Mouse (Mus musculus) MEL (cell line): ENCODE data around the gene Prss33. TPM values are rescaled to one million over a fixed set of nuclear protein-coding genes. Genes with fewer than 3 reads are reported as not detected.

ENCODE experiments used
- DNase-seq: peaks from one replicate; pipeline ENCODE4 v3.0.0; 2011; ENCODE audit warnings: low read depth, low spot score
- H3K27ac ChIP-seq: 2 replicates; pipeline ENCODE4 v1.5.1; 2012; ENCODE audit warnings: low read depth, mild to moderate bottlenecking, control low read depth, low read length, moderate library complexity; ENCODE audit not compliant: control insufficient read depth
- H3K27me3 ChIP-seq, 2 experiments: fragments of 150-350 bp in 1 of 2; sonication (generic) in 1 of 2; 2 replicates each; pipeline ENCODE4 v1.6.1; 2012; ENCODE audit warnings: low read length in 2 of 2, mild to moderate bottlenecking in 2 of 2, improper control_type of control experiment in 1 of 2, moderate library complexity in 1 of 2; ENCODE audit not compliant: insufficient read depth in 2 of 2, control insufficient read depth in 1 of 2
- H3K36me3 ChIP-seq, 2 experiments: 2 replicates each; pipeline ENCODE4 v1.6.1; 2012 to 2014; ENCODE audit warnings: low read length in 2 of 2, improper control_type of control experiment in 1 of 2, inconsistent platforms in 1 of 2, mild to moderate bottlenecking in 1 of 2; ENCODE audit not compliant: insufficient read depth in 2 of 2, control insufficient read depth in 1 of 2
- H3K4me1 ChIP-seq, 2 experiments: fragments of 150-350 bp in 1 of 2; sonication (generic) in 1 of 2; 2 replicates each; pipeline ENCODE4 v1.6.1; 2012; ENCODE audit warnings: low read length in 2 of 2, improper control_type of control experiment in 1 of 2, mild to moderate bottlenecking in 1 of 2; ENCODE audit not compliant: insufficient read depth in 2 of 2, control insufficient read depth in 1 of 2
- H3K4me3 ChIP-seq, 2 experiments: fragments of 150-350 bp in 1 of 2; sonication (generic) in 1 of 2; 2 replicates each; pipeline ENCODE4 v1.5.1; 2012; ENCODE audit warnings: low read depth in 2 of 2, low read length in 2 of 2, mild to moderate bottlenecking in 2 of 2, moderate library complexity in 2 of 2, control low read depth in 1 of 2, improper control_type of control experiment in 1 of 2; ENCODE audit not compliant: control insufficient read depth in 1 of 2, insufficient read depth in 1 of 2
- H3K79me2 ChIP-seq: 2 replicates; pipeline ENCODE4 v1.6.1; 2012; ENCODE audit warnings: mild to moderate bottlenecking, low read length, moderate library complexity; ENCODE audit not compliant: control insufficient read depth, poor library complexity, insufficient read depth
- H3K9ac ChIP-seq: 2 replicates; pipeline ENCODE4 v1.6.1; 2012; ENCODE audit warnings: low read depth, mild to moderate bottlenecking, control low read depth, low read length, moderate library complexity; ENCODE audit not compliant: control insufficient read depth, poor library complexity, severe bottlenecking
- H3K9me3 ChIP-seq: fragments of 150-350 bp; sonication (generic); replicated peaks from 2 replicates; pipeline ENCODE4 v1.6.1; 2012; ENCODE audit warnings: mild to moderate bottlenecking, low read length, improper control_type of control experiment, moderate library complexity; ENCODE audit not compliant: insufficient read depth
- BHLHE40 ChIP-seq: IDR thresholded peaks from 2 replicates; pipeline ENCODE4 v1.6.1; 2012; ENCODE audit warnings: low read depth, mild to moderate bottlenecking, inconsistent platforms, low read length, improper control_type of control experiment, borderline replicate concordance
- CHD1 ChIP-seq: IDR thresholded peaks from 2 replicates; pipeline ENCODE4 v1.6.1; 2012; ENCODE audit warnings: low read depth, mild to moderate bottlenecking, inconsistent platforms, low read length, improper control_type of control experiment
- CTCF ChIP-seq, 3 experiments: IDR thresholded peaks in 2 of 3; conservative IDR thresholded peaks in 1 of 3; 2 replicates each; pipeline ENCODE4 v1.5.1; 2011 to 2012; ENCODE audit warnings: low read length in 3 of 3, low read depth in 2 of 3, mild to moderate bottlenecking in 2 of 3, improper control_type of control experiment in 1 of 3, inconsistent platforms in 1 of 3, mixed read lengths in 1 of 3, moderate library complexity in 1 of 3; ENCODE audit not compliant: control insufficient read depth in 1 of 3, insufficient read depth in 1 of 3, poor library complexity in 1 of 3, severe bottlenecking in 1 of 3
- ETS1 ChIP-seq: IDR thresholded peaks from 2 replicates; pipeline ENCODE4 v1.6.1; 2012; ENCODE audit warnings: low read depth, mild to moderate bottlenecking, inconsistent platforms, low read length, improper control_type of control experiment, moderate library complexity
- GATA1 ChIP-seq: IDR thresholded peaks from 2 replicates; pipeline ENCODE4 v1.6.1; 2011; ENCODE audit warnings: low read depth, low read length, improper control_type of control experiment
- HCFC1 ChIP-seq: IDR thresholded peaks from 2 replicates; pipeline ENCODE4 v1.6.1; 2012; ENCODE audit warnings: low read depth, mild to moderate bottlenecking, inconsistent platforms, low read length, improper control_type of control experiment, moderate library complexity
- KAT2A ChIP-seq: conservative IDR thresholded peaks from 2 replicates; pipeline ENCODE4 v1.6.1; 2012; ENCODE audit warnings: low read depth, low read length, improper control_type of control experiment, inconsistent platforms
- MAZ ChIP-seq: IDR thresholded peaks from 2 replicates; pipeline ENCODE4 v1.6.1; 2012; ENCODE audit warnings: low read depth, mild to moderate bottlenecking, inconsistent platforms, low read length, improper control_type of control experiment
- MXI1 ChIP-seq: IDR thresholded peaks from 2 replicates; pipeline ENCODE4 v1.6.1; 2011; ENCODE audit warnings: mild to moderate bottlenecking, low read depth, low read length, improper control_type of control experiment
- MYC ChIP-seq: IDR thresholded peaks from 2 replicates; pipeline ENCODE4 v1.6.1; 2011; ENCODE audit warnings: low read depth, mild to moderate bottlenecking, low read length, improper control_type of control experiment, moderate library complexity
- NELFE ChIP-seq: IDR thresholded peaks from 2 replicates; pipeline ENCODE4 v1.6.1; 2011; ENCODE audit warnings: low read depth, low read length, improper control_type of control experiment
- POLR2A ChIP-seq, 2 experiments: IDR thresholded peaks; 2 replicates each; pipeline ENCODE4 v1.6.1; 2011 to 2012; ENCODE audit warnings: low read length in 2 of 2, mild to moderate bottlenecking in 2 of 2, control low read depth in 1 of 2, improper control_type of control experiment in 1 of 2, low read depth in 1 of 2, moderate library complexity in 1 of 2; ENCODE audit not compliant: control insufficient read depth in 1 of 2, insufficient read depth in 1 of 2, poor library complexity in 1 of 2
- POLR2AphosphoS5 ChIP-seq: IDR thresholded peaks from 2 replicates; pipeline ENCODE4 v1.6.1; 2012; ENCODE audit warnings: low read depth, borderline replicate concordance, mild to moderate bottlenecking, inconsistent platforms, low read length, moderate library complexity, mixed read lengths
- RAD21 ChIP-seq: IDR thresholded peaks from 2 replicates; pipeline ENCODE4 v1.6.1; 2011; ENCODE audit warnings: mild to moderate bottlenecking, low read depth, low read length, improper control_type of control experiment
- SMC3 ChIP-seq: IDR thresholded peaks from 2 replicates; pipeline ENCODE4 v1.6.1; 2011; ENCODE audit warnings: low read depth, low read length, improper control_type of control experiment
- TAL1 ChIP-seq: IDR thresholded peaks from 2 replicates; pipeline ENCODE4 v1.6.1; 2012; ENCODE audit warnings: mild to moderate bottlenecking, inconsistent platforms, low read length, moderate library complexity, mixed read lengths
- TBP ChIP-seq: IDR thresholded peaks from 2 replicates; pipeline ENCODE4 v1.8.0; 2011; ENCODE audit warnings: low read depth, low read length, improper control_type of control experiment
- USF1 ChIP-seq: IDR thresholded peaks from 2 replicates; pipeline ENCODE4 v1.6.1; 2014; ENCODE audit warnings: low read depth, mild to moderate bottlenecking, inconsistent platforms, low read length, improper control_type of control experiment, moderate library complexity
- USF2 ChIP-seq, 2 experiments: IDR thresholded peaks; 2 replicates each; pipeline ENCODE4 v1.6.1; 2011 to 2012; ENCODE audit warnings: improper control_type of control experiment in 2 of 2, low read length in 2 of 2, borderline replicate concordance in 1 of 2, inconsistent platforms in 1 of 2, low read depth in 1 of 2, mild to moderate bottlenecking in 1 of 2; ENCODE audit not compliant: insufficient read depth in 1 of 2
- ZKSCAN1 ChIP-seq: IDR thresholded peaks from 2 replicates; pipeline ENCODE4 v1.6.1; 2012; ENCODE audit warnings: low read depth, mild to moderate bottlenecking, inconsistent platforms, low read length, improper control_type of control experiment, moderate library complexity
- polyA plus RNA-seq, 2 experiments: library from polyadenylated mRNA; stranded (reverse) in 1 of 2; unstranded in 1 of 2; fragments of >175 nt in 1 of 2; fragments of >200 nt in 1 of 2; gene quantifications; 2 replicates each; pipeline versions ENCODE4 v1.2.1 to v1.2.4; 2012; ENCODE audit warnings: low replicate concordance in 2 of 2, low read depth in 1 of 2; ENCODE audit not compliant: insufficient read length in 2 of 2, insufficient read depth in 1 of 2, missing spikeins in 1 of 2
- total RNA-seq: library from RNA; depleted of rRNA; stranded (reverse); fragments of 300-350 nt; gene quantifications from 2 replicates; pipeline ENCODE4 v1.2.3, GENCODE M21; 2012

The Prss33 gene
- total and polyA plus RNA-seq, 3 experiments, result 0.08 to 1.0 TPM; not detected in 1

DNA sequence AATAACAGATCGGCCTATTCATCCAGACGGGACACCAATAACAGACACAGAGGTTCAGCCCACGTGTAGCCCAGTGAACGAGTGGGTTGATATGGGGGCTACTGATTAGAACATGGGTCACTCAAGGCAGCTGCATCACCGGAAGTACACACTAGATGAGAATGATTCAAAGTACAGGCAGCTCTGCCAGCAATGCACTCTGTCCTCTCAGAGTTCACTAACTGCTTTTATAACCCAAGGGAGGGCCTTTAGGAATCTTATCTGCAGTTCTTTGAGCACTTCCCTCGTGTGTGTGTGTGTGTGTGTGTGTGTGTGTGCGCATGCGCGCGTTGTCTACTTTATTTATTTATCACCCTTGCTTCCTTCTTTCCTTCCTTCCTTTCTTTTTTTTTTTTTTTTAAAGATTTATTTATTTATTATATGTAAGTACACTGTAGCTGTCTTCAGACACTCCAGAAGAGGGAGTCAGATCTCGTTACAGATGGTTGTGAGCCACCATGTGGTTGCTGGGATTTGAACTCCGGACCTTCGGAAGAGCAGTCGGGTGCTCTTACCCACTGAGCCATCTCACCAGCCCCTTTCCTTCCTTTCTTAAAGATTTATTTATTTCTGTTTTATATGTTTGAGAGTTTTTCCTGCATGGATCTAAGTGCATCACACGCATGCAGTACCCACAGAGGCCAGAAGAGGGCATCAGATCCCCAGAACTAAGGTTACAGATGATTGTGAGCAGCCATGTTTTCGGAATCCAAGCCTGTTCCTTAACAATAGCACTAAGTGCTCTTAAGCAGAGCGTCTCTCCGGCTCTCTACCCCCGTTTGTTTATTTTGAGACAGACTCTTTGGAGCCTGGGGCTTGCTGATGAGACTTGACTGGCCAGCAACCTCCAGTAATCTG, 15.2 kb upstream of the Prss33 start (continued):
- TF ChIP-seq ZKSCAN1 (no peak), USF1 (no peak), MXI1 (peak; percentile 60; the same call in 1 of the 2 replicates), TBP (peak; percentile 87), RAD21 (peak; percentile 39)

DNA sequence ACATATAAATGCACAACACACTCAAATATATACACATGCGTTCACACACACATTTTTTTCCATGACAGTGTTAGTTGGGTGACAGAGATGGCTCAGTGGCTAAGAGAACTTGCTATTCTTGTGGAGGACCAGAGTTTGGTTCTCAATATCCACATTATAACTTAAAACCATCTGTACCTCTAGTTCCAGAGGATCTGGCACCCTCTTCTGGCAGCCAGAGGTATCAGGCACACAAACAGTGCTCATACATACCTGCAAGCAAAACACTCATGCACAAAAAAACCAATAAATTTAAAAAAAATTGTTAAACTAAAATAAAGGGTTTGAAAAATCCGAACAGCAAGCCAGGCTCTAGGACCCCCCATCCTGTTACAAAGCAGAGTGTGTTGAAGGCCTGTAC, 14.2 kb upstream of the Prss33 start:
- peaks cover 2 to 4% of the 10 kb centered on the region in 2 experiments for H3K4me1 ChIP-seq
- H3K79me2 ChIP-seq, result no peaks in the 10 kb centered on the region
- no peaks in the 10 kb centered on the region for H3K9me3 ChIP-seq
- H3K36me3 ChIP-seq, result peaks cover 0 to 2% of the 10 kb centered on the region in 2 experiments; a peak in 2 of 4 replicates
- H3K27ac ChIP-seq, result no peak overlapping the region
- TF ChIP-seq CTCF (IDR thresholded peaks at IDR 0.05 in 2 of 3, conservative IDR thresholded peaks at IDR 0.05 in 1 of 3; ENCODE audit: control insufficient read depth in 1 of 3, insufficient read depth in 1 of 3, low read depth in 2 of 3, low read length in 3 of 3, poor library complexity in 1 of 3, severe bottlenecking in 1 of 3) (peak; percentile 32 to 50 (median 43); a peak in 5 of 6 replicates), USF1 (no peak), SMC3 (peak; percentile 18; the same call in 1 of the 2 replicates), ZKSCAN1 (no peak), BHLHE40 (no peak), RAD21 (peak; percentile 34)
- no peak overlapping the region for H3K9ac ChIP-seq
- H3K4me3 ChIP-seq, result no peak overlapping the region
- no peaks in the 10 kb centered on the region for H3K27me3 ChIP-seq
- peak; percentile 61 for DNase-seq

DNA sequence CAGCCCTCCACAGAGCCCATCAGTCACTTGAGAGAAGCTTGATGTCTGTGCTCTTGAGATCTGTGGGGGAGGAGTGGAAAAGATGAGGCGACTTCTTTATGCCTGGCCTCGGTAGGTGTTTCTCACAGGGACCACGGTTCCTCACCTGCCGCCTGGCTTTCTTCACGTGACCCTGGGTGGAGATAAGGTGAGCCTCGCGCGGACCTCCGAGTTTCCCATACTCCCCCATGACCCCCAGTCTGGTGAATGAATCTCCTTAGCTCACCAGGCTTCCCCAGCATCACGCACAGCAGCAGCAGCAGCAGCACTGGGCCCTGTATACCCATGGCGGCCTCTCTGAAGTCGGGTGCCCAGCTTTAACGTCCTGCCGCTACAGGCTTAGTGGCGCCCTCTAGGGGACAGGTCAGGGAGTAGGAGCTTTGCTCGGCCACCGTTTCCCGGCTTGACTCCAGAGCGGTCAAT, 8.0 kb upstream of the Prss33 start, which contains the start of the genes Prss32 and Prss41:
TSS of gene Prss32 (plus strand) at position 44 of the 462 bp plus-strand sequence.
TSS of gene Prss41 (minus strand) at position 361 of the 462 bp plus-strand sequence.
- Histone ChIP-seq H3K9ac (peak within 1 kb of the TSS; percentile 86), H3K36me3 (no peaks in the 10 kb centered on the region), H3K79me2 (no peaks in the 10 kb centered on the region; the same call in 1 of the 2 replicates), H3K9me3 (no peaks in the 10 kb centered on the region), H3K4me3 (peak within 1 kb of the TSS; percentile 83 to 86), H3K27me3 (no peaks in the 10 kb centered on the region), H3K4me1 (peaks cover 0 to 4% of the 10 kb centered on the region in 2 experiments; a peak in 1 of 4 replicates), H3K27ac (peak within 1 kb of the TSS; percentile 3)
- DNase-seq, result peak; percentile 90
- peak; percentile 36 for TF ChIP-seq SMC3
- peak; percentile 69 for TF ChIP-seq BHLHE40
- TF ChIP-seq USF1, result peak; percentile 89
- TF ChIP-seq POLR2A (IDR thresholded peaks at IDR 0.05; ENCODE audit: control insufficient read depth in 1 of 2, insufficient read depth in 1 of 2, low read depth in 1 of 2, low read length in 2 of 2, poor library complexity in 1 of 2), result peak; percentile 69 to 93
- peak; percentile 60 for TF ChIP-seq NELFE
- no peak for TF ChIP-seq CHD1
- TF ChIP-seq RAD21, result peak; percentile 26
- no peak for TF ChIP-seq ETS1
- TF ChIP-seq KAT2A, result no peak
- TF ChIP-seq MYC, result peak; percentile 73; the same call in 1 of the 2 replicates
- peak; percentile 76 to 85 (median 79) for TF ChIP-seq CTCF (IDR thresholded peaks at IDR 0.05 in 2 of 3, conservative IDR thresholded peaks at IDR 0.05 in 1 of 3; ENCODE audit: control insufficient read depth in 1 of 3, insufficient read depth in 1 of 3, low read depth in 2 of 3, low read length in 3 of 3, poor library complexity in 1 of 3, severe bottlenecking in 1 of 3)
- TF ChIP-seq TAL1, result no peak
- TF ChIP-seq USF2 (IDR thresholded peaks at IDR 0.05; ENCODE audit: borderline replicate concordance in 1 of 2, insufficient read depth in 1 of 2, low read depth in 1 of 2, low read length in 2 of 2), result peak; percentile 19 to 53; a peak in 1 of 4 replicates
- TF ChIP-seq MAZ, result 0 out of 2 replicates have a peak, but pooled peaks have one; percentile 44
- peak; percentile 36; the same call in 1 of the 2 replicates for TF ChIP-seq GATA1
- TF ChIP-seq MXI1, result peak; percentile 83
- peak; percentile 14; the same call in 1 of the 2 replicates for TF ChIP-seq HCFC1
- no peak for TF ChIP-seq POLR2AphosphoS5
